11 mouse cellular contexts compared by ENCODE assay signal in the genomic region with DNA sequence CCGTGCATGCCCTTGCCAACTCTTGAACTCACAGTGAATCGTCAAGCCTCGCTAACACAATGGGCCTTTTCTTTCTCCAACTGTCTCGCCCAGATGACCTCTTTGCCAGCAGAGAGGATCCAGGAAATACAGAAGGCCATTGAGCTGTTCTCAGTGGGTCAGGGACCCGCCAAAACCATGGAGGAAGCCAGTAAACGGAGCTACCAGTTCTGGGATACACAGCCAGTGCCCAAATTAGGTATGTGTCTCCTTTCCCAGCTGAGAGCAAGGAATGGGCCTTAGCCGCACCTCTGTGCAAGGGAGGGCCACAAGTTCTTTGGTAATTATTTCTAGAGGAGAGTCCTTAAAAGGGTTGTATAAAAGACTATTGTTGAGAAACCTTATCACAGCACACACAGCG. TPM values are rescaled to one million over a fixed set of nuclear protein-coding genes. Genes with fewer than 3 reads are reported as not detected.
"Had no signal": no experiment of that assay in that cellular context is flagged by ENCODE, and none has a peak within 500 bp of the region (broad histone marks: within the 10 kb centered on the region; RNA-seq: fewer than 3 reads in every experiment).

No protein-coding gene starts in this region.

- H3K27ac ChIP-seq: limb, embryonic 15.5 days; liver, embryonic 12.5 days; midbrain, embryonic 15.5 days; neural tube, embryonic 12.5 days had no signal

- H3K4me3 ChIP-seq: limb, embryonic 15.5 days; liver, embryonic 12.5 days; midbrain, embryonic 15.5 days; neural tube, embryonic 12.5 days had no signal

- DNase-seq: kidney, adult 8-10 months; kidney, postnatal 36 days; lung, postnatal 4 days; right cerebral cortex, postnatal 14 days; thymus, postnatal 36 days had no signal

RNA-seq across cellular contexts. Expression of a gene that starts 55.2 kb away (rescaled TPM):
- total RNA-seq: megakaryocyte, adult 5-6 weeks; monocyte, adult 5-6 weeks had no signal
